Mouse (Mus musculus): ENCODE data around the gene Gpha2. TPM values are rescaled to one million over a fixed set of nuclear protein-coding genes. Genes with fewer than 3 reads are reported as not detected.

Gpha2 gene
- polyA plus RNA-seq, 1 experiment: 2.6 TPM

- no peak for DNase-seq
- Histone ChIP-seq H3K4me3 (replicated peaks; ENCODE audit: extremely low read depth, low read depth, low read length) (no peak overlapping the region), H3K4me1 (ENCODE audit: control insufficient read depth, insufficient read depth, low read length) (0 out of 2 replicates have a peak, but pooled peaks cover 2% of the 10 kb centered on the region)
- TF ChIP-seq CTCF (IDR thresholded peaks at IDR 0.05; ENCODE audit: insufficient read depth, low read length) (no peak), POLR2A (IDR thresholded peaks at IDR 0.05; ENCODE audit: borderline replicate concordance, extremely low read depth, low read depth, low read length) (no peak)
- 68% methylated on average over 7 of the region's 7 CpGs for WGBS
Measured at GRCm38 (mm10) chr19:6268670-6269132, 42.5 kb downstream of the Gpha2 start.

- H3K4me1 ChIP-seq (ENCODE audit: control insufficient read depth, insufficient read depth, low read length): 0 out of 2 replicates have a peak, but pooled peaks cover 2% of the 10 kb centered on the region
- TF ChIP-seq POLR2A (IDR thresholded peaks at IDR 0.05; ENCODE audit: borderline replicate concordance, extremely low read depth, low read depth, low read length): no peak
- no peak for TF ChIP-seq CTCF (IDR thresholded peaks at IDR 0.05; ENCODE audit: insufficient read depth, low read length)
- DNase-seq: no peak
- WGBS: 87% methylated on average over 8 of the region's 8 CpGs
- no peak overlapping the region for H3K4me3 ChIP-seq (replicated peaks; ENCODE audit: extremely low read depth, low read depth, low read length)
Measured at GRCm38 (mm10) chr19:6269798-6270475, 43.8 kb downstream of the Gpha2 start.

- Histone ChIP-seq H3K4me1 (ENCODE audit: control insufficient read depth, insufficient read depth, low read length) (0 out of 2 replicates have a peak, but pooled peaks cover 2% of the 10 kb centered on the region), H3K4me3 (replicated peaks; ENCODE audit: extremely low read depth, low read depth, low read length) (no peak overlapping the region)
- WGBS: 75% methylated on average over 9 of the region's 9 CpGs
- DNase-seq: no peak
- TF ChIP-seq POLR2A (IDR thresholded peaks at IDR 0.05; ENCODE audit: borderline replicate concordance, extremely low read depth, low read depth, low read length) (no peak), CTCF (IDR thresholded peaks at IDR 0.05; ENCODE audit: insufficient read depth, low read length) (no peak)
Measured at GRCm38 (mm10) chr19:6270661-6271060, 44.5 kb downstream of the Gpha2 start.

GRCm38 (mm10) chr19:6271206-6271605, 45.0 kb downstream of the Gpha2 start:
- 66% methylated on average over 8 of the region's 8 CpGs for WGBS
- Histone ChIP-seq H3K4me3 (replicated peaks; ENCODE audit: extremely low read depth, low read depth, low read length) (no peak overlapping the region), H3K4me1 (ENCODE audit: control insufficient read depth, insufficient read depth, low read length) (0 out of 2 replicates have a peak, but pooled peaks cover 7% of the 10 kb centered on the region)
- no peak for TF ChIP-seq CTCF (IDR thresholded peaks at IDR 0.05; ENCODE audit: insufficient read depth, low read length)
- TF ChIP-seq POLR2A (IDR thresholded peaks at IDR 0.05; ENCODE audit: borderline replicate concordance, extremely low read depth, low read depth, low read length): no peak
- DNase-seq: no peak

- WGBS: 78% methylated on average over 7 of the region's 7 CpGs
- TF ChIP-seq CTCF (IDR thresholded peaks at IDR 0.05; ENCODE audit: insufficient read depth, low read length) (no peak), POLR2A (IDR thresholded peaks at IDR 0.05; ENCODE audit: borderline replicate concordance, extremely low read depth, low read depth, low read length) (no peak)
- Histone ChIP-seq H3K4me3 (replicated peaks; ENCODE audit: extremely low read depth, low read depth, low read length) (no peak overlapping the region), H3K4me1 (ENCODE audit: control insufficient read depth, insufficient read depth, low read length) (0 out of 2 replicates have a peak, but pooled peaks cover 8% of the 10 kb centered on the region)
- DNase-seq: no peak
Measured at GRCm38 (mm10) chr19:6272053-6272452, 45.9 kb downstream of the Gpha2 start.

- DNase-seq: no peak
- 53% methylated on average over 4 of the region's 4 CpGs for WGBS
- Histone ChIP-seq H3K4me3 (replicated peaks; ENCODE audit: extremely low read depth, low read depth, low read length) (no peak overlapping the region), H3K4me1 (ENCODE audit: control insufficient read depth, insufficient read depth, low read length) (0 out of 2 replicates have a peak, but pooled peaks cover 8% of the 10 kb centered on the region)
- TF ChIP-seq CTCF (IDR thresholded peaks at IDR 0.05; ENCODE audit: insufficient read depth, low read length) (no peak), POLR2A (IDR thresholded peaks at IDR 0.05; ENCODE audit: borderline replicate concordance, extremely low read depth, low read depth, low read length) (no peak)
Measured at GRCm38 (mm10) chr19:6272738-6273137, 46.6 kb downstream of the Gpha2 start.

GRCm38 (mm10) chr19:6273592-6273991, 47.4 kb downstream of the Gpha2 start:
- 0 out of 2 replicates have a peak, but pooled peaks cover 6% of the 10 kb centered on the region for H3K4me1 ChIP-seq (ENCODE audit: control insufficient read depth, insufficient read depth, low read length)
- TF ChIP-seq CTCF (IDR thresholded peaks at IDR 0.05; ENCODE audit: insufficient read depth, low read length) (no peak), POLR2A (IDR thresholded peaks at IDR 0.05; ENCODE audit: borderline replicate concordance, extremely low read depth, low read depth, low read length) (no peak)
- DNase-seq: no peak
- WGBS: 69% methylated on average over 4 of the region's 4 CpGs
- no peak overlapping the region for H3K4me3 ChIP-seq (replicated peaks; ENCODE audit: extremely low read depth, low read depth, low read length)

GRCm38 (mm10) chr19:6273998-6274608, 47.9 kb downstream of the Gpha2 start:
- TF ChIP-seq CTCF (IDR thresholded peaks at IDR 0.05; ENCODE audit: insufficient read depth, low read length) (no peak), POLR2A (IDR thresholded peaks at IDR 0.05; ENCODE audit: borderline replicate concordance, extremely low read depth, low read depth, low read length) (no peak)
- no peak for DNase-seq
- no peak overlapping the region for H3K4me3 ChIP-seq (replicated peaks; ENCODE audit: extremely low read depth, low read depth, low read length)

GRCm38 (mm10) chr19:6275740-6276389, 49.7 kb downstream of the Gpha2 start:
- 6% methylated on average over 15 of the region's 15 CpGs for WGBS
- peak overlapping the region; percentile 82 for H3K4me3 ChIP-seq (replicated peaks; ENCODE audit: extremely low read depth, low read depth, low read length)
- TF ChIP-seq POLR2A (IDR thresholded peaks at IDR 0.05; ENCODE audit: borderline replicate concordance, extremely low read depth, low read depth, low read length): no peak; the same call in 1 of the 2 replicates
- no peak for TF ChIP-seq CTCF (IDR thresholded peaks at IDR 0.05; ENCODE audit: insufficient read depth, low read length)
- peak; percentile 29 for DNase-seq
- peaks cover 18% of the 10 kb centered on the region for H3K4me1 ChIP-seq (ENCODE audit: control insufficient read depth, insufficient read depth, low read length)

More at GRCm38 (mm10) chr19:6273998-6274608, 47.9 kb downstream of the Gpha2 start:
- peaks cover 9% of the 10 kb centered on the region; the same call in 1 of the 2 replicates for H3K4me1 ChIP-seq (ENCODE audit: control insufficient read depth, insufficient read depth, low read length)
- 79% methylated on average over 13 of the region's 13 CpGs for WGBS

Measured in lung, adult 2 months (tissue).